Mouse (Mus musculus) embryonic facial prominence, embryonic 11.5 days (tissue): ENCODE measurements around the gene Aggf1. TPM values are rescaled to one million over a fixed set of nuclear protein-coding genes. Genes with fewer than 3 reads are reported as not detected.

ENCODE experiments used
- ATAC-seq: fragments of 200-750 bp; cut with Nextera tagmentation; replicated peaks from 2 replicates; pipeline ENCODE4 v1.8.0; 2017; ENCODE audit warnings: low read depth; ENCODE audit not compliant: insufficient number of reproducible peaks, low FRiP score, low TSS enrichment
- DNase-seq: peaks from one replicate; pipeline ENCODE4 v3.0.0-alpha.2; 2015; ENCODE audit warnings: low spot score
- H3K27ac ChIP-seq: fragments of 300-500 bp; sonication (generic); replicated peaks from 2 replicates; pipeline ENCODE4 v1.5.1; 2014; ENCODE audit warnings: mild to moderate bottlenecking, low read depth, low read length, control low read depth
- H3K27me3 ChIP-seq: fragments of 300-500 bp; sonication (generic); 2 replicates; pipeline ENCODE4 v1.6.1; 2014; ENCODE audit warnings: mild to moderate bottlenecking, low read length, moderate library complexity, mixed read lengths; ENCODE audit not compliant: control insufficient read depth, insufficient read depth
- H3K36me3 ChIP-seq: fragments of 300-500 bp; sonication (generic); replicated peaks from 2 replicates; pipeline ENCODE4 v1.6.1; 2014; ENCODE audit warnings: low read depth, mild to moderate bottlenecking, low read length, moderate library complexity, mixed read lengths; ENCODE audit not compliant: control insufficient read depth, insufficient read depth
- H3K4me1 ChIP-seq: fragments of 300-500 bp; sonication (generic); 2 replicates; pipeline ENCODE4 v1.6.1; 2014; ENCODE audit warnings: low read length, mixed read lengths; ENCODE audit not compliant: control insufficient read depth, insufficient read depth
- H3K4me2 ChIP-seq: fragments of 300-500 bp; sonication (generic); 2 replicates; pipeline ENCODE4 v1.6.1; 2014; ENCODE audit warnings: low read depth, mild to moderate bottlenecking, control low read depth, low read length, moderate library complexity
- H3K4me3 ChIP-seq: fragments of 300-500 bp; sonication (generic); 2 replicates; pipeline ENCODE4 v1.5.1; 2014; ENCODE audit warnings: low read depth, low read length, control low read depth
- H3K9ac ChIP-seq: fragments of 300-500 bp; sonication (generic); replicated peaks from 2 replicates; pipeline ENCODE4 v1.6.1; 2014; ENCODE audit warnings: mild to moderate bottlenecking, control low read depth, low read length
- H3K9me3 ChIP-seq: fragments of 300-500 bp; sonication (generic); replicated peaks from 2 replicates; pipeline ENCODE4 v1.6.1; 2016; ENCODE audit warnings: mild to moderate bottlenecking, low read length, inconsistent platforms, mixed read lengths; ENCODE audit not compliant: control insufficient read depth
- whole genome bisulfite sequencing: fragments of 180-500 bp; shearing (Covaris S2); extraction: QIAGEN DNeasy Blood & Tissue Kit; methylation state at CpG from one replicate; pipeline ENCODE4 v1.1.7; 2014; 5-methylcytosine and 5-hydroxymethylcytosine counted together
- polyA plus RNA-seq: library from polyadenylated mRNA; unstranded; fragments of >200 nt; fragmentation: Nextera tagmentation; extraction: Ambion mirVana; gene quantifications from 2 replicates; pipeline ENCODE4 v1.2.1, GENCODE M21; 2014

Aggf1 gene
- polyA plus RNA-seq, 1 experiment from 2014 or later, result 48.5 TPM

- H3K36me3 ChIP-seq, result no peaks in the 10 kb centered on the region
- H3K27me3 ChIP-seq, result no peaks in the 10 kb centered on the region
- no peaks in the 10 kb centered on the region for H3K9me3 ChIP-seq
- peak overlapping the region; percentile 81 for H3K4me2 ChIP-seq
- H3K27ac ChIP-seq, result peak overlapping the region; percentile 53; the same call in 1 of the 2 replicates
- DNase-seq (peak; percentile 54), ATAC-seq (no peak)
- 2% methylated on average over 5 of the region's 5 CpGs for WGBS
- H3K4me3 ChIP-seq, result peak overlapping the region; percentile 83
- no peaks in the 10 kb centered on the region; the same call in 1 of the 2 replicates for H3K4me1 ChIP-seq
- peak overlapping the region; percentile 99 for H3K9ac ChIP-seq
Measured at GRCm38 (mm10) chr13:95327345-95327741, 47.8 kb downstream of the Aggf1 start.

GRCm38 (mm10) chr13:95326611-95327344 is 48.4 kb downstream of the Aggf1 start:
- Histone ChIP-seq H3K4me3 (peak overlapping the region; percentile 83), H3K9ac (peak overlapping the region; percentile 99), H3K9me3 (no peaks in the 10 kb centered on the region), H3K27ac (peak overlapping the region; percentile 53), H3K4me2 (peak overlapping the region; percentile 81), H3K36me3 (no peaks in the 10 kb centered on the region), H3K27me3 (no peaks in the 10 kb centered on the region), H3K4me1 (no peaks in the 10 kb centered on the region; the same call in 1 of the 2 replicates)
- DNase-seq (peak; percentile 76), ATAC-seq (peak; percentile 58; the same call in 1 of the 2 replicates)
- 6% methylated on average over 21 of the region's 21 CpGs for WGBS

- WGBS, result 14% methylated on average over 5 of the region's 5 CpGs
- Histone ChIP-seq H3K27ac (peak overlapping the region; percentile 99), H3K36me3 (no peaks in the 10 kb centered on the region), H3K9ac (peak overlapping the region; percentile 99), H3K4me3 (peak overlapping the region; percentile 83), H3K4me2 (peak overlapping the region; percentile 81), H3K27me3 (no peaks in the 10 kb centered on the region), H3K9me3 (no peaks in the 10 kb centered on the region), H3K4me1 (no peaks in the 10 kb centered on the region; the same call in 1 of the 2 replicates)
- DNase-seq (no peak), ATAC-seq (no peak)
Measured at GRCm38 (mm10) chr13:95325907-95326550, 49.1 kb downstream of the Aggf1 start.

DNA sequence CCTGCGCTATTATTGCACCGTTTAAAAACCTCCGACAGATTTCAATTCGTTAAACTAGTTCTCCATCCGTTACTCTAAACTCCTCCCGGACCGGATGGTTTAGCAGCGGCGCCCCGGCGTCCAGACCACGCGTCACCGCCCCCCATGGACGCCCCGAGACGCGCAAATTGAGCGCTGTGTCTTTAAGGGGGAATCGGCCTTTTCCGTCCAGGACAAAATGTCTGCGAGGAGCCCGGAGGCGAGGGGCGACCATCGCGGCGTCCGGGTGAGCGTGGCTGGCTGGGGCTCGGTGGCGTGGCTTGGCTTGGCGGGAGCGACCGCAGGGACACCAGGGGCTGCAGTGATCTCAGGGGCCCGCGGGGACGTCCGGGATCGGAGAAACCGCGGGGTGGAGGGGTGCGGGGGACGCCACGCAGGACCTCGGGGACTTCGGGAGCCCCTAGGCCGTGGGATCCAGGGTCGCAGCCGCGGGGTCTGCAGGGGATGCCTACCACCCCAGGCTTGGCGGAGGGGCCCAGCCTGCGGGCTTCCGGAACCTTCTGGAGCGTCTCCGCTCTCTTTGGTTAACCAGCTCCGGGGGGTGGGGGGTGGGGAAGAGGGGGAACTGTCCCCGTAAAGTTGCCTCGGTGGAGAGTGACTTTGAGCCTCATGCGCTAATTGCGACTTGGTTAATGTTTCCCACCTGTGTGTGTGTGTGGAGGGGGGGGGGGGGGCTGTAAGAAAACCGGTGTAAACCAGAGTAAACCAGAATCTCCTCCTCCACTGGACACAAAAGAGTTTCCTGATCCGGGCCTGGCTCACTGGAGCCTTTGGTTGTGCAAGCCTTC is 49.9 kb downstream of the Aggf1 start:
- H3K4me1 ChIP-seq, result no peaks in the 10 kb centered on the region; the same call in 1 of the 2 replicates
- peak overlapping the region; percentile 99 for H3K9ac ChIP-seq
- H3K4me2 ChIP-seq, result peak overlapping the region; percentile 81
- peak overlapping the region; percentile 99 for H3K27ac ChIP-seq
- no peaks in the 10 kb centered on the region for H3K9me3 ChIP-seq
- under 1% methylated on average over 55 of the region's 63 CpGs for WGBS
- peak overlapping the region; percentile 83 for H3K4me3 ChIP-seq
- peak; percentile 92 for DNase-seq
- H3K27me3 ChIP-seq, result no peaks in the 10 kb centered on the region
- H3K36me3 ChIP-seq, result no peaks in the 10 kb centered on the region
- ATAC-seq, result peak; percentile 62

DNA sequence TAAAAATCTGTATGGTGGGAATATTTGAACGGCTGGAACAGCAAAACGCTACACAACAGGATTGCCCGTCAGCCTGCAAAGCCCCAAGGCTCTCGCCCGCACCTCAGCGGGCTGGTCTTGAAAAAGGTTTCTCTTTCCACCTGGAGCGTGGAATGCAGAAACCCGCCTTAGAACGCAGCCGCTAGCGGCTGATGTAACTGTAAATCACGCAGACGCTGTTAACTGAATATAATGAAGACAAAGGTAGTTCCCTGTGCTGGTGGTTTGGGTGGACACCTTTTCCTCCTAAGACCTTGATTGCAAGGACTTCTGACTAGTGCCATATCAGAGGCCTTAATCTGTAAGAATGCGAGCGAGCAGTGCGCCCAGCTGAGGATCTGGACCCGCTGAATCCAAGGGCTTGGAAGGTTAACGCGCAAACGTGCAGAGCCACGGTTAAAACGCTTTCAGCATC is 50.5 kb downstream of the Aggf1 start:
- Histone ChIP-seq H3K9ac (peak overlapping the region; percentile 99), H3K4me2 (peak overlapping the region; percentile 81), H3K4me3 (peak overlapping the region; percentile 83), H3K9me3 (no peaks in the 10 kb centered on the region), H3K4me1 (no peaks in the 10 kb centered on the region; the same call in 1 of the 2 replicates), H3K27me3 (no peaks in the 10 kb centered on the region), H3K36me3 (no peaks in the 10 kb centered on the region), H3K27ac (peak overlapping the region; percentile 99)
- WGBS, result under 1% methylated on average over 22 of the region's 22 CpGs
- ATAC-seq (peak; percentile 25; the same call in 1 of the 2 replicates), DNase-seq (no peak)

- 24% methylated on average over 15 of the region's 15 CpGs for WGBS
- Histone ChIP-seq H3K9ac (peak overlapping the region; percentile 99), H3K4me2 (peak overlapping the region; percentile 81), H3K27me3 (no peaks in the 10 kb centered on the region), H3K9me3 (no peaks in the 10 kb centered on the region), H3K4me3 (peak overlapping the region; percentile 83), H3K27ac (peak overlapping the region; percentile 99), H3K36me3 (no peaks in the 10 kb centered on the region), H3K4me1 (no peaks in the 10 kb centered on the region; the same call in 1 of the 2 replicates)
- DNase-seq (peak; percentile 77), ATAC-seq (no peak)
Measured at GRCm38 (mm10) chr13:95323950-95324625, 51.1 kb downstream of the Aggf1 start.

- DNase-seq, result no peak
- no peaks in the 10 kb centered on the region for H3K36me3 ChIP-seq
- no peaks in the 10 kb centered on the region; the same call in 1 of the 2 replicates for H3K4me1 ChIP-seq
- peak within 1 kb of the TSS; percentile 83 for H3K4me3 ChIP-seq
- H3K27me3 ChIP-seq, result no peaks in the 10 kb centered on the region
- H3K27ac ChIP-seq, result peak within 1 kb of the TSS; percentile 99
- no peaks in the 10 kb centered on the region for H3K9me3 ChIP-seq
- peak within 1 kb of the TSS; percentile 99 for H3K9ac ChIP-seq
- no peak for ATAC-seq
- WGBS, result 90% methylated on average over 6 of the region's 6 CpGs
- peak within 1 kb of the TSS; percentile 81 for H3K4me2 ChIP-seq
Measured at GRCm38 (mm10) chr13:95323400-95323799, 51.8 kb downstream of the Aggf1 start, which contains the start of gene Zbed3. Gene Zbed3, plus strand, starts transcription at chr13:95323612.
